10 mouse cellular contexts compared by ENCODE assay signal in genomic region chr5:136780465-136780864, GRCm38 (mm10).
DNase-seq lines count a peak whose midpoint lies in the region; ATAC-seq and TF ChIP-seq lines count a peak whose summit lies in the region.
"Had no signal": no experiment of that assay in that cellular context is flagged by ENCODE, and none has a peak within 500 bp of the region (broad histone marks: within the 10 kb centered on the region; RNA-seq: fewer than 3 reads in every experiment).

No protein-coding gene starts in this region.

- TF ChIP-seq POLR2A in embryonic fibroblast, embryonic 13.5 days (IDR thresholded peaks at IDR 0.05; ENCODE audit: low read depth, low read length) = no peak

- H3K4me3 ChIP-seq in embryonic fibroblast, embryonic 13.5 days (ENCODE audit: insufficient read depth, low read length) = no peak overlapping the region
- H3K4me3 ChIP-seq: heart, embryonic 15.5 days had no signal

- peak; percentile 10 for DNase-seq in cerebellum, adult 8-10 months
- DNase-seq in cerebellum, adult 9-11 months = no peak
- DNase-seq in layer of hippocampus, postnatal 10 days (ENCODE audit: low spot score in 2 of 2) = peak; percentile 48 to 60
- no peak for DNase-seq in layer of hippocampus, postnatal 14 days (ENCODE audit: low spot score in 2 of 2)
- peak; percentile 78 for DNase-seq in R1 (ENCODE audit: low read depth, low spot score)
- no peak for DNase-seq in yolk sac, embryonic 10.5 days (ENCODE audit: low spot score)

- no peak overlapping the region for H3K27ac ChIP-seq in embryonic fibroblast, embryonic 13.5 days (ENCODE audit: insufficient read depth, low read length)
- H3K27ac ChIP-seq: heart, embryonic 15.5 days; macrophage had no signal

- ATAC-seq in megakaryocyte progenitor cell, adult 5-6 weeks (replicated peaks; ENCODE audit: poor library complexity) = peak; percentile 68

- H3K4me1 ChIP-seq in embryonic fibroblast, embryonic 13.5 days (ENCODE audit: control insufficient read depth, insufficient read depth, low read length) = 0 out of 2 replicates have a peak, but pooled peaks cover 2% of the 10 kb centered on the region

- peak; percentile 43; the same call in 1 of the 2 replicates for TF ChIP-seq CTCF in embryonic fibroblast, embryonic 13.5 days (IDR thresholded peaks at IDR 0.05; ENCODE audit: borderline replicate concordance, insufficient read depth, low read length)

Comparison
In these comparisons a context has a peak if more than half of its experiments do, and no peak if none do; other contexts are left out.
1. DNase-seq: peak in cerebellum, adult 8-10 months (single experiment), layer of hippocampus, postnatal 10 days (2 of 2) and R1 (single experiment); none in cerebellum, adult 9-11 months (single experiment), layer of hippocampus, postnatal 14 days (0 of 2) and yolk sac, embryonic 10.5 days (single experiment).